Mouse (Mus musculus) G1E (cell line): Measurements from ENCODE around the gene Scamp2.

Experiments used
- CTCF ChIP-seq: IDR thresholded peaks from 2 replicates; pipeline ENCODE4 v1.5.1; 2012; ENCODE audit warnings: low read depth, low read length, inconsistent platforms, mixed read lengths
- GATA1 ChIP-seq: IDR thresholded peaks from 2 replicates; pipeline ENCODE4 v1.6.1; 2012; ENCODE audit warnings: borderline replicate concordance, low read length, inconsistent platforms, mixed read lengths
- POLR2AphosphoS5 ChIP-seq: IDR thresholded peaks from 2 replicates; pipeline ENCODE4 v1.6.1; 2012; ENCODE audit warnings: low read depth, low read length, inconsistent platforms; ENCODE audit not compliant: insufficient replicate concordance
- TAL1 ChIP-seq: conservative IDR thresholded peaks from 2 replicates; pipeline ENCODE4 v1.6.1; 2012; ENCODE audit warnings: low read depth, low read length, inconsistent platforms, mixed read lengths

DNA sequence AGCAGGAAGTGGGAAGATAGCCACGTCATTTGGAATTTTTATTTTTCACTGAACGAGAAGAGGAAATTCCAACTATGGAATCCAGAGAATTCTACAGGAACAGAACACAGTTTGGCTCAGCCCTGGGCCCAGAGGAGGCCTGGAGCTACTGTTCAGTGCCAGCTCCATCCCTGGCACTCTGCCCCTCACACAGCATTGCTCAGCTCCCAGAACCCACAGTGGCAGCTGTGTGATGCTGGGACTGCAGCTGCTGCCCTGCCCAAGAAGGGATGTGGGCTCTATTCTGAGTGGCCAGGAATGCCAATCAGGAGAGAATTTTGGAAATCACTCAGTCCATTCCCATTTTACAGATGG lies 40.6 kb downstream of the Scamp2 start:
- no peak for TF ChIP-seq CTCF
- TF ChIP-seq POLR2AphosphoS5: no peak
- no peak for TF ChIP-seq TAL1
- no peak for TF ChIP-seq GATA1
